Mouse (Mus musculus) cerebellum, adult 11 months (tissue): ENCODE data around the gene Cdsn.

ENCODE experiments used
- DNase-seq: peaks from one replicate; pipeline ENCODE4 v3.0.0; 2022

Cdsn gene

DNA sequence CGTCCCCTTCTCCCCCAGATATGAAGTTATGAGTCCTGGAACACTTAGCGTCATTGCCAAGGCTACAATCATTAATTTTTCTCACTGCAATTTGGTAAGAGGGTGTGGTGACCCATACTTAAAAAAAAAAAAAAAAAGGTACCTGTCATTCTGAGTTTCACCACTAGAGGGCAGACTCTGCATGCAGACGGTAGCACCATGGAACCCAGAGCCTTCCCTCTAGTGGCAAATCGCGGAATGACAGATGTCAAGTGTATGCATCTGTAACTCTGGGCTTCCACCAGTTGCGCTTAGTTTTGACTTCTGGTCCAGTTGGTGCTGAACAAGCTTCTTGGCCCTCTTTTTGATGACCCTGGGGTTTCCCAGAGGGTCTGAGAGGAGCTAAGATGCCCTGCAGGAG lies 26.3 kb downstream of the Cdsn start:
- peak; percentile 52 for DNase-seq

DNA sequence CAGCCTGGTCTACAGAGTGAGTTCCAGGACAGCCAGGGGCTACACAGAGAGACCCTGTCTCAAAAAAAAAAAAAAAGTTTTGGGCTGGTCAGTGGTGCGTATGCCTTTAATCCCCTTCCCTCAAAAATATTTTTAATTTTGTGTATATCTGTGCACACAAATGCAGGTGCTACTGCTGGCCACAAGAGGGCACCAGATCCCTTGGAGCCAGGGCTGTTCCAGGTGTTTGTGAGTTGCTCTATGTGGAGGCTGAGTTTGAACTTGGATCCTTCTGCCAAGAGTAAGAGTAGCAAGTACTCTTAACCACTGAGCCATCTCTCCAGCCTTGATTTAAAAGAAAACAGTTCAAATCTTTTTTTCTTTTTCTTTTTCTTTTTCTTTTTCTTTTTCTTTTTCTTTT lies 31.0 kb downstream of the Cdsn start:
- no peak for DNase-seq

DNA sequence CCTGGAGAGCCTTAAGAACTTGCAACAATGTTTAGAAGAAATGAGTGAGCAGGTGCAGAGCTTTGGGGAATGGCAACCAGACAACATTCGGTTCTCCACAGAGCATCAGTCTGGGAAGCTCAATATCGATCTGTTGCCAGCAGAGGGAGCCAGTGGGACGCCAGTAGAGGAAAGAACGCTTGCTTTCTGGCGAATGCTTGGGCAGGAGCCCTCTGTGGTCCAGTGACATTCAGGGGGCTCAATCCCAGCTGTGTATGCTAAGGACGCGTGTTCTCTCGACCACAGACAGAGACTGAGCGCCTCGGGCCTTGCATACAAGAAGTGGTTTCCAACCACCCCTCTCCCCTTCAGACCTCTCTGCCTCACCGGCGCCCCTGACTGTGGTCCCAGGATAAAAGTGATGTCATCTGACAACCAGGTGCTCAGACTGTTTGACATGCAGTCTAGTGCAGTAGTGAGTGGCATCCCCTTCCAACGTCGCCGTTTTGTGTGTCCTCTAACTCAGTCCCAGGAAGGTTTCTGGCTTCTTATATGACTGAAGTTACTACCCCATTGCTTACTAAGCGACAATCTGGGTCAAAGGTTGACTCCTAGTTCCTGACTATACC lies 32.5 kb downstream of the Cdsn start:
- DNase-seq, result peak; percentile 59

DNA sequence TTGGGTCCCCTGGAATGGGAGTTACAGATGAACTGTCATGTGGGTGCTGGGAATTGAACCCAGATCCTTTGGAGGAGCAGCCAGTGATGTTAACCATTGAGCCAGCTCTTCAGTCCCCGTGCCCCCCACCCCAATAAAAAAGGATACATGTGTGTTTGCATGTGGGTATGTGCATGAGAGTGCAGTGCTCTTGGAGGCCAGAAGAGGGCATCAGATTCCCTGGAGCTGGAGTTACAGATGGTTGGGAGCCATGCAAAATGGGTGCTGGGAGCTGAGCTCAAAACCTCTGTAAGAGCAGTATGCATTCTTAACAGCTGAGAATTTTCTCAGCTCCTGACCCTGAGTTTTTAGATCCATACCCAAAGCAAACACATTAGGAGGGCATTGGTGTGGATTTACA lies 35.4 kb downstream of the Cdsn start:
- DNase-seq, result no peak

DNA sequence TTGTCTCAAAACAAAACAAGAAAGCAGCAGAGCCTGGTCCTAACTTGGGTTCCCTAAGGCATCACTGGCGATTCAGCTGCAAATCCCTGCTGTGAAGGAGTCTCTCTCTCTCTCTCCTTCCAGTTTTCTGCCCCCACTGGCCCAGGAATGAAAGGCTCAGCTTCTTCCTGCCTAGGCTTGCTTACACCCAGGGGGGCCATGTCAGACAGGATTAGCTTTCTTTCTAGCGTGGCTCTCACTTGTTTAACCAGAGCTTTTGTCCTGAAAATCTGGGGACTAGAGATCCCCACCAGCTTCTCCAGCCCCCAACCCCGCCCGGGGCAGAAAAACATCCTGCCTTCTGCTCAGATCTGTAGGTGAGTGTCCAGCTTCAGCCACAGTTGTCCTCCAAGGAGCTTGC lies 36.5 kb downstream of the Cdsn start:
- no peak for DNase-seq

DNA sequence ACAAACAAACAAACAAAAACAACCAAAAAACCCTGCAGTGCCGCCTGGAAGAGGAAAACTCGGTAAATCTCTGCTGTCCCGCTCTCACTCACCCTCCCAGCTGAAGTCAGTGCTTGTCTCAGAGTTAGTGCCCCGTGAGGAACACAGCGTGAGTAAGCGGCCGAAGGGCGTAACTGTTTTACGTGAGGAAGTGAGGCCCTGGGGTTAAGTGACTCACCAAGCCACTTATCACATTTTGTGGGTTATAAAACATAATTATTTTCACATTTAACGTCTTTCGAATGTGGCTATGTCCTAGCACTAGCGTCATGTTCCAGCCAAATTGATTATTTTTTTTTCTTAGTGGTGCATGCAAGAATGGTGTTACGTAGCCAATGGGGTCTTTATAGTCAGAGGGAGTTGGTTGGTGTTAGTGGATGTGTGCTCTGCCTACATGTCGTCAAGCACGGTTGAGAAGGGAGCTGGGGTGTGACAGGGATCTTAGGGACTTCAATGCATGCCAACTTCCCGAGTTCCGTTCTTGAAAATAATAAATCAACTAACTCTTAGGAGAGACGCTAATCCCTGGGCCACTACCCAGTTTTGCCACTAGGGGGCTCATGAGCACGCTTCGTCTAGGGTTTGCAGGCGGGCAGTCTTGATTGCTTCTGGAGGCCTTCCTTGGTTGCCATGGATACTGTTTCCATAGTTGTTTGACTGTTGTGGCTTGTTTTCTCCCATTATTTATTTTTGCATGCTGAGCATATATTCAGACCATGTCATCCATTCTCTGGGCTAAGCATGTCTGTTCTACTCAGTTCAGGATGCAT lies 38.7 kb downstream of the Cdsn start:
- peak; percentile 50 for DNase-seq

DNA sequence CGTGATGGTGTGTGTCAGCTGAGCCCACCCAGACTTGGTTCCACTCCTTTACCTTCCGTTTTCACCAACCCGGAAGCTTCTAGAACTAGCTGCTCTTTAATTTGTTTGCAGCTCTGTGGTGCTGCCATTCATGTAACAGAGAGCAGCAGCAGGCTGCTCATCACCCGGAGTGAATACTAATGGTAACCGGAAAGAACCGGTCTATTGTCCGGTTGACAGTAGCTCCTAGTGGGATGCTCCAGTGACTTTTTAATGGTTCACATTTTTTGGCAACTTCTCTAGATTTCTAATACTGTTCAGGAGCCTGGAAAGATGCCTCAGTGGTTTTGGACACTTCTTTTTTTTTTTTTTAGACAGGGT lies 39.3 kb downstream of the Cdsn start:
- no peak for DNase-seq

DNA sequence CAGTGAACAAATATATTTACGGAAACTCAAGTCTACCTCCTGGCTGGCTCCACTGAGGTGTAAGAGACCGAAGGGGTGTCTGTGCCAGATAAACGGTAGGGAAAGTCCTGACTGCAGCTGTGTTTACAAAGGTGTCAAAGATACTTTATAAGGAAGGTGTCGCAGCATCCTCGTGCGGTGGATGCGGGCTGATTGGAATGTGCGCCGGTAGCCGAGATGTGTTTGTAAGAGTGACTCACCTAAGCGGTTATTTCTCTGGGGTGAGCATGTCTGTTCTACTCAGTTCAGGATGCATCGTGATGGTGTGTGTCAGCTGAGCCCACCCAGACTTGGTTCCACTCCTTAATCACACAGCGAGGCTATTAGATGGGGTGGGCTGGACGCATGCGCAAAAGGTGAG lies 39.8 kb downstream of the Cdsn start:
- DNase-seq, result no peak

DNA sequence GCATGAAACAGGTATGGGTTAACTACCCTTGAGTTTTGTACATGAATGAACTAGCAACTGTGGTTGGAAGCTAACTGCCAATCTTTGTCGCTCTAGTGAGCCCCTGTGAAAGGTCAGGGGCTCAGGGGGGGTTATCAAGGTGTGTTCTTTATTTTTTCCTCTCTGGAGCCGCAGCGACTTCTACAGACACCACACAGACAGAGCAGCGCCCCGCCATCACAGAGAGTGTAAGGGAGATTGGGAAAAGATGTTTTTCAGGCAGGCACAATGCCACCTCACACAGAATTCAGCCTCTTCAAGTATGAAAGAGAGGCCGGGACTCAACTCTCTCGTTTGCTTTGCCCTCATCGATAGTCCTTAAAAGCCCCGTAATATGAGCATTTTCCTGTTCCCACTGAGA lies 40.2 kb downstream of the Cdsn start:
- DNase-seq, result no peak

DNA sequence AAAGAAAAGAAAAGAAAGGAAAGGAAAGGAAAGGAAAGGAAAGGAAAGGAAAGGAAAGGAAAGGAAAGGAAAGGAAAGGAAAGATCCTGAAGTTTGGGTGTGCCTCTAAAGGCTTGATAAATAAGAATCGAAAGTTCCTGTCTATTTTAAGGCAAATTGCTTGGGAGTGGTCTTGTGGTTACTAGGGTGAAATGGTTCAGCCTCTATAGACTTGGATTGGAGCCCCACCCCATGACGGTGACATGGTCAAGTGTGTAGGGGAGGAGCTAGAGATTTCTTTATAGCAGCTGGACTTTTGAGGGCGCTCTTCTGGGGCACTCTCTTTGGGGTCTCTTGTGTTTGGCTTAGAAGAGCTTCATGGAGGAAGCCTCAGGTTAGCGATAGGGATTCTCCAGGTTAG lies 41.9 kb downstream of the Cdsn start:
- no peak for DNase-seq

DNA sequence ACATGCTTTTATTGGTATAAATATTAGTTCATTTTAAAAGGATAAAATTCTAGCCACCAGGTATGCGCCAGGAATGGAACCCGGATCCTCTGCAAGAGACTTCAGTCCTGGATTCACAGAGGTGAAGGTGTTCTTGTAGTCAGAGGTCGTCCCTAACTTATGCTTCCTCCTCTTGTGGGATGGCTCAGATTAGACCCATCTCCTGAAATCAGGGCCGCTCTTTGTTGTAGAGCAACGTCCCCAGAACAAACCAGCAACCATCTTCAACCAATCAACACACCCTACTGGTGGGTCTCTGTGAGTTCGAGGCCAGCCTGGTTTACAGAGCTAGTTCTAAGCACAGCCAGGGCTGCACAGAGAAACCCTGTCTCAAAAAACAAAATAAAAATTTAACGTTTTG lies 42.5 kb downstream of the Cdsn start:
- no peak for DNase-seq

DNA sequence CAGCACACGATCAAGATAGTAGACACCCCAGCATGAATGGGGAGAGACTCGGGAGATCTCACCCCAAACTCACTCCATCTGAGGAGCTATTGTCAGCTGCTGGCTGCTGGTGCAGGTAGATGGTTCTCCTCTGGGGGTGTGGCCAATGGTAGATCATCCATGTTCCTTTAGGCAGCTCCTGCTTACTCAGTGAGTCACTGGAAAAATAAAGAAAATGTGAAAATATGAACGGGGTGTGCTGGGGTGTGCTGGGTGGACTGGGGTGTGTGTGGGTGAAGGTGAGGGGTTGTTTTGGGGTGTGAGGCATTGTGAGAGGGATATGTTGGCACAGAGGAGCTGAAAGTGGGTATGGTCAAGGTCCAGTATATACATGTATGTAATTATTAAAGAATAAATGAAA lies 45.5 kb downstream of the Cdsn start:
- no peak for DNase-seq

DNA sequence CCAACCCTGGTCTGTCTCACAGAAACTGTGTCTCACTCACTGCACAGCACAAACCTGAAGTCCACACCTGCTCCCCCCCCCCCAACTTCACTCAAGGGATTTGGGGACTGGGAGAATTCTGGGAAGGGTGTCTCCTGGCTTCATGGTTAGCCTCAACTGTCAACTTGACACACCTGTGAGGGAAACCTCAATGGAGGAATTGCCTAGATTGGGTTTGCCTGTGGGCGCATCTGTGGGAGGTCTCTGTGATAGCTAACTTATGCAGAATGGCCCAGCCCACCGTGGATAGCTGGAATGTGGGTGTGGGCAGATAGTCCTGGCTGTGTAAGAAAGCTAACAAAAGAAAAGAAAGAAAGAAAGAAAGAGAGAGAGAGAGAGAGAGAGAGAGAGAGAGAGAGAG lies 49.3 kb downstream of the Cdsn start, which contains the start of gene Sfta2:
Gene Sfta2 (plus strand): TSS at position 301 of the 400 bp plus-strand sequence.
- DNase-seq, result no peak

DNA sequence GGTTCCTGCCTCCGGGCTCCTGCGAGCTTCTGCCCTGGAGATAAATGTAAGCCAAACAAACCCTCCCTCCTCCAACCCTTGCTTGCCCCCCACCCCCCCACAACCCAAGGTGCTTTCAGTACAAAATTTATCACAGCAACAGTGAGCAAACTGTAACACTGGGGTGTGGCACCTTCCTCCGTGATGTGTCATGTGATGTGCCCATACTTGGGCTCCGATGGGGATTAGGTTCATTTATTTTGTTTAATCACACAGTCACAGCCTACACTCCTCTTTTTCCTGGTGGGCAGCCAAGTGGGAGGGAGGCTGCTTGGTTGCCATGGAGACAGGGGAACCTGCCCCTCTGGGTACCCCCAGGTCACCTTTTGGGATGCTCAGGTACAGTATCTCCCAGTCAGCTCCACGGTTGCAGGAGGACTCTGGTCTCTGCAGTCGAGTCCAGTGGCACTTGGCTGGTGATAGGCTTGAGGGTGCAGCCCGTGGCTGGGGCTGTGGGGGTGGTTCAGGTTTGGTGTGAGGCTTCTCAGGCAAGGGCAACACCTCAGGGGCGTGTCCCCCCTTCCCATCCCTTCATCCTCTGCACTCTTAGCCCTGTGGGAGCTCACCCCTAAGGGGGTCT lies 49.9 kb downstream of the Cdsn start:
- no peak for DNase-seq
